Mouse (Mus musculus) limb, embryonic 10.5 days (tissue): Measurements from ENCODE around the gene Fggy. TPM values are rescaled to one million over a fixed set of nuclear protein-coding genes. Genes with fewer than 3 reads are reported as not detected.

Source experiments
- DNase-seq: peaks from one replicate; pipeline ENCODE4 v3.0.0-alpha.2; 2017; ENCODE audit warnings: low spot score
- H3K27ac ChIP-seq: fragments of 300-500 bp; sonication (generic); 2 replicates; pipeline ENCODE4 v1.5.1; 2016; ENCODE audit warnings: mild to moderate bottlenecking
- H3K27me3 ChIP-seq: fragments of 300-500 bp; sonication (generic); 2 replicates; pipeline ENCODE4 v1.6.1; 2016; ENCODE audit warnings: low read depth, mild to moderate bottlenecking; ENCODE audit not compliant: poor library complexity, severe bottlenecking
- H3K36me3 ChIP-seq: fragments of 300-500 bp; sonication (generic); 2 replicates; pipeline ENCODE4 v1.6.1; 2016; ENCODE audit warnings: mild to moderate bottlenecking, moderate library complexity
- H3K4me1 ChIP-seq: fragments of 300-500 bp; sonication (generic); 2 replicates; pipeline ENCODE4 v1.6.1; 2016
- H3K4me3 ChIP-seq: fragments of 300-500 bp; sonication (generic); 2 replicates; pipeline ENCODE4 v1.5.1; 2016; ENCODE audit warnings: mild to moderate bottlenecking, moderate library complexity
- H3K9me3 ChIP-seq: fragments of 300-500 bp; sonication (generic); replicated peaks from 2 replicates; pipeline ENCODE4 v1.6.1; 2016; ENCODE audit warnings: mild to moderate bottlenecking
- WGBS: fragments of 180-500 bp; shearing (Covaris S2); methylation state at CpG from one replicate; pipeline ENCODE4 v1.1.7; 2016; 5-methylcytosine and 5-hydroxymethylcytosine counted together
- polyA plus RNA-seq: library from polyadenylated mRNA; unstranded; fragments of >200 nt; fragmentation: Nextera tagmentation; extraction: Ambion mirVana; gene quantifications from 2 replicates; pipeline ENCODE4 v1.2.1, GENCODE M21; 2016

The Fggy gene
- polyA plus RNA-seq, 1 experiment from 2014 or later: 8.1 TPM

GRCm38 (mm10) chr4:95611390-95611789 is 54.1 kb downstream of the Fggy start:
- H3K9me3 ChIP-seq: no peaks in the 10 kb centered on the region
- no peaks in the 10 kb centered on the region for H3K36me3 ChIP-seq
- WGBS: 92% methylated on average over 6 of the region's 6 CpGs
- no peaks in the 10 kb centered on the region for H3K4me1 ChIP-seq
- H3K27me3 ChIP-seq: no peaks in the 10 kb centered on the region
- DNase-seq: no peak
- H3K27ac ChIP-seq: no peak overlapping the region
- H3K4me3 ChIP-seq: no peak overlapping the region

GRCm38 (mm10) chr4:95621046-95621445 is 63.7 kb downstream of the Fggy start:
- no peaks in the 10 kb centered on the region for H3K36me3 ChIP-seq
- no peaks in the 10 kb centered on the region for H3K9me3 ChIP-seq
- H3K4me3 ChIP-seq: no peak overlapping the region
- WGBS: 85% methylated on average over 3 of the region's 3 CpGs
- H3K27ac ChIP-seq: no peak overlapping the region
- H3K4me1 ChIP-seq: 0 out of 2 replicates have a peak, but pooled peaks cover 2% of the 10 kb centered on the region
- no peaks in the 10 kb centered on the region for H3K27me3 ChIP-seq
- no peak for DNase-seq

GRCm38 (mm10) chr4:95624696-95625095 is 67.4 kb downstream of the Fggy start:
- Histone ChIP-seq H3K4me1 (0 out of 2 replicates have a peak, but pooled peaks cover 2% of the 10 kb centered on the region), H3K4me3 (no peak overlapping the region), H3K27me3 (no peaks in the 10 kb centered on the region), H3K27ac (no peak overlapping the region), H3K9me3 (no peaks in the 10 kb centered on the region), H3K36me3 (no peaks in the 10 kb centered on the region)
- no peak for DNase-seq
- 88% methylated on average over 3 of the region's 3 CpGs for WGBS

GRCm38 (mm10) chr4:95625651-95626050 is 68.3 kb downstream of the Fggy start:
- Histone ChIP-seq H3K27me3 (no peaks in the 10 kb centered on the region), H3K36me3 (no peaks in the 10 kb centered on the region), H3K4me3 (no peak overlapping the region), H3K4me1 (0 out of 2 replicates have a peak, but pooled peaks cover 2% of the 10 kb centered on the region), H3K9me3 (no peaks in the 10 kb centered on the region), H3K27ac (no peak overlapping the region)
- 77% methylated on average over 4 of the region's 4 CpGs for WGBS
- DNase-seq: no peak

GRCm38 (mm10) chr4:95626186-95626585 is 68.9 kb downstream of the Fggy start:
- H3K4me1 ChIP-seq: 0 out of 2 replicates have a peak, but pooled peaks cover 2% of the 10 kb centered on the region
- WGBS: 95% methylated on average over 3 of the region's 3 CpGs
- H3K4me3 ChIP-seq: no peak overlapping the region
- no peaks in the 10 kb centered on the region for H3K9me3 ChIP-seq
- no peaks in the 10 kb centered on the region for H3K36me3 ChIP-seq
- DNase-seq: no peak
- no peaks in the 10 kb centered on the region for H3K27me3 ChIP-seq
- no peak overlapping the region for H3K27ac ChIP-seq

- Histone ChIP-seq H3K9me3 (no peaks in the 10 kb centered on the region), H3K4me3 (no peak overlapping the region), H3K27me3 (no peaks in the 10 kb centered on the region), H3K27ac (no peak overlapping the region), H3K36me3 (no peaks in the 10 kb centered on the region), H3K4me1 (peaks cover 9% of the 10 kb centered on the region; the same call in 1 of the 2 replicates)
- 78% methylated on average over 3 of the region's 3 CpGs for WGBS
- no peak for DNase-seq
Measured at GRCm38 (mm10) chr4:95634903-95635302, 77.6 kb downstream of the Fggy start.

GRCm38 (mm10) chr4:95636937-95637749 is 79.8 kb downstream of the Fggy start:
- Histone ChIP-seq H3K36me3 (no peaks in the 10 kb centered on the region), H3K4me1 (peaks cover 9% of the 10 kb centered on the region; the same call in 1 of the 2 replicates), H3K27ac (no peak overlapping the region; the same call in 1 of the 2 replicates), H3K4me3 (no peak overlapping the region), H3K27me3 (no peaks in the 10 kb centered on the region), H3K9me3 (no peaks in the 10 kb centered on the region)
- 72% methylated on average over 7 of the region's 7 CpGs for WGBS
- no peak for DNase-seq

- H3K9me3 ChIP-seq: no peaks in the 10 kb centered on the region
- peak overlapping the region; percentile 33; the same call in 1 of the 2 replicates for H3K27ac ChIP-seq
- H3K4me1 ChIP-seq: peaks cover 9% of the 10 kb centered on the region; the same call in 1 of the 2 replicates
- no peaks in the 10 kb centered on the region for H3K27me3 ChIP-seq
- H3K36me3 ChIP-seq: no peaks in the 10 kb centered on the region
- no peak for DNase-seq
- no peak overlapping the region for H3K4me3 ChIP-seq
- 92% methylated on average over 3 of the region's 3 CpGs for WGBS
Measured at GRCm38 (mm10) chr4:95638063-95638462, 80.8 kb downstream of the Fggy start.

GRCm38 (mm10) chr4:95640831-95641230 is 83.5 kb downstream of the Fggy start:
- Histone ChIP-seq H3K27ac (no peak overlapping the region), H3K9me3 (no peaks in the 10 kb centered on the region), H3K36me3 (no peaks in the 10 kb centered on the region), H3K4me1 (peaks cover 9% of the 10 kb centered on the region; the same call in 1 of the 2 replicates), H3K27me3 (no peaks in the 10 kb centered on the region), H3K4me3 (no peak overlapping the region)
- WGBS: 93% methylated on average over 1 of the region's 1 CpGs
- no peak for DNase-seq

- DNase-seq: no peak
- Histone ChIP-seq H3K4me1 (no peaks in the 10 kb centered on the region), H3K9me3 (no peaks in the 10 kb centered on the region), H3K27me3 (no peaks in the 10 kb centered on the region), H3K4me3 (no peak overlapping the region), H3K27ac (no peak overlapping the region), H3K36me3 (no peaks in the 10 kb centered on the region)
- 57% methylated on average over 5 of the region's 5 CpGs for WGBS
Measured at GRCm38 (mm10) chr4:95644048-95644447, 86.7 kb downstream of the Fggy start.

GRCm38 (mm10) chr4:95648801-95649551 is 91.7 kb downstream of the Fggy start:
- Histone ChIP-seq H3K9me3 (no peaks in the 10 kb centered on the region), H3K4me1 (peaks cover 34% of the 10 kb centered on the region), H3K36me3 (no peaks in the 10 kb centered on the region), H3K27ac (no peak overlapping the region), H3K27me3 (no peaks in the 10 kb centered on the region), H3K4me3 (no peak overlapping the region)
- DNase-seq: no peak
- WGBS: 84% methylated on average over 3 of the region's 3 CpGs

- 89% methylated on average over 3 of the region's 3 CpGs for WGBS
Measured at GRCm38 (mm10) chr4:95649552-95649905, 92.2 kb downstream of the Fggy start.

GRCm38 (mm10) chr4:95649980-95650379 is 92.7 kb downstream of the Fggy start:
- no peaks in the 10 kb centered on the region for H3K36me3 ChIP-seq
- H3K27me3 ChIP-seq: no peaks in the 10 kb centered on the region
- H3K4me1 ChIP-seq: peaks cover 38% of the 10 kb centered on the region
- no peak overlapping the region for H3K27ac ChIP-seq
- H3K4me3 ChIP-seq: no peak overlapping the region
- DNase-seq: no peak
- H3K9me3 ChIP-seq: no peaks in the 10 kb centered on the region
- 73% methylated on average over 6 of the region's 6 CpGs for WGBS

More at GRCm38 (mm10) chr4:95649552-95649905, 92.2 kb downstream of the Fggy start:
- Histone ChIP-seq H3K36me3 (no peaks in the 10 kb centered on the region), H3K4me1 (peaks cover 38% of the 10 kb centered on the region), H3K4me3 (no peak overlapping the region), H3K27me3 (no peaks in the 10 kb centered on the region), H3K27ac (no peak overlapping the region), H3K9me3 (no peaks in the 10 kb centered on the region)
- no peak for DNase-seq
